Comparison of ENCODE assay signal across 16 mouse cellular contexts in genomic region chr15:90034356-90034755, GRCm38 (mm10).
"Had no signal": no experiment of that assay in that cellular context is flagged by ENCODE, and none has a peak within 500 bp of the region (broad histone marks: within the 10 kb centered on the region; RNA-seq: fewer than 3 reads in every experiment).

No protein-coding gene starts in this region.

- DNase-seq: heart, postnatal 10 days; heart, postnatal 14 days; heart, postnatal 36 days; heart, postnatal 4 days; kidney, adult 11 months; kidney, adult 18-20 months; kidney, adult 2 months; kidney, adult 8-10 months; kidney, adult 9 months; kidney, postnatal 10 days; kidney, postnatal 14 days; kidney, postnatal 25 days; kidney, postnatal 36 days; kidney, postnatal 4 days; layer of hippocampus, adult 9-11 months; layer of hippocampus, postnatal 36 days had no signal
